Mouse (Mus musculus): Measurements from ENCODE around the gene Spint5. TPM values are rescaled to one million over a fixed set of nuclear protein-coding genes. Genes with fewer than 3 reads are reported as not detected.

The Spint5 gene
- polyA plus RNA-seq, 1 experiment from 2014 or later = not detected

DNA sequence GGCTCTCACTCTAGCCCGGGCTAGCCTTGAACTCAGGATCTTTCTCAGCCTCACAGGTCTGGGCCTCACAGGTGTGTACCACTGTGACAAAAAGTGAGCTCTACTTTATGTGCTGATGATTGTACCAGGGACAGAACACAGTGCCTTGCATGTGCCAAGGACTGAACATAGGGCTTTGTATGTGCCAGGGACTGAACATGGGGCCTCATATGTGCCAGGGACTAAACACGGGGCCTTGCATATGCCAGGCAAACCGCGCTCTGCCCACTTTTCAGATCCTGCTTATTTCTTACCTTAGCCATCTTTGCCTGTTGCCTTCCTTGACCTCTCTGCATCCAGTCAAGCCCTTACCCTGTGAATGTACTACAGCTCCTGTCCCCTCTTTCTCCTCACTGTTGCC, 46.9 kb downstream of the Spint5 start:
- no peak overlapping the region for H3K9ac ChIP-seq (replicated peaks)
- H3K36me3 ChIP-seq = peaks cover 89% of the 10 kb centered on the region
- no peaks in the 10 kb centered on the region for H3K9me3 ChIP-seq
- H3K27ac ChIP-seq (replicated peaks) = no peak overlapping the region
- H3K4me2 ChIP-seq (replicated peaks) = no peak overlapping the region
- no peaks in the 10 kb centered on the region for H3K4me1 ChIP-seq
- no peaks in the 10 kb centered on the region for H3K27me3 ChIP-seq
- no peak overlapping the region for H3K4me3 ChIP-seq
- WGBS = 95% methylated on average over 4 of the region's 4 CpGs
- ATAC-seq (replicated peaks) = no peak

DNA sequence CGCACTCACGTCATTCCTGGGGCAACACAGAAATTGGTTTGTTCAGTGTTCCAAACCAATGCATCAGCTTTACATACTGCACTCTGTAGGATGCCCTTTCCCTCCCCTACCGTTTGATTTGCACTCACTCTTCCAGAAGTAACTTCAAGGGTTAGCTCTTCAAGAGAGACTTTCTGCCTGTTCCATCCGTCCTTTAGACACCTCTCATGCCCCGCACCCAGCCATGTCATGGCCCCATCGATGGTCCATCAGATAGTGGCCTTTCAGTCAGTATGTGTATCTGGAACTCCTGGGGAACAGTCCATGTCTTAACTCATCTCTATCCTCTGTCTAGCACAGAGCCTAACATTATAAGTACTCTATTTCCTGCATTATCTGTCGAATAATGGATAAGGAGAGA, 47.5 kb downstream of the Spint5 start:
- 89% methylated on average over 7 of the region's 7 CpGs for WGBS
- Histone ChIP-seq H3K27ac (replicated peaks) (no peak overlapping the region), H3K4me3 (no peak overlapping the region), H3K4me2 (replicated peaks) (no peak overlapping the region), H3K27me3 (no peaks in the 10 kb centered on the region), H3K36me3 (peaks cover 89% of the 10 kb centered on the region), H3K9ac (replicated peaks) (no peak overlapping the region), H3K4me1 (no peaks in the 10 kb centered on the region), H3K9me3 (no peaks in the 10 kb centered on the region)
- ATAC-seq (replicated peaks) = no peak

DNA sequence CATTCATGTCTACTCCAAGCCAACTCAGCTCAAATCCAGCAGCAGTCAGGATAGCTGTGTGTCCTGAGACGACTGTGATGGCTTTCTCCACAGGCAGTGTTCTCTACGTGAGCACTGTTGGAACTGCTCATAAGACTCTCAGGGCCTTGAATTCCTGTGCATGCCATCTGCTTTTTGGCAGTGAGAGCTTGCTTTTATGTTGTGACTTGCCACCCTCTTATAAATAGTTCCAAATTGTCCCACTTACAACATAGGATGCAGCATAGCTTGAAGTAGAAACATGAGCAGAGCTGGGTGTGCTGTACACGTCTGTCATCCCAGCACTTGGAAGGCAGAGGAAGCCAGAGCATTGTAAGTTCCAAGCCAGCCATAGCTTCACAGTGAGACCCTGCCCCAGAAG, 50.7 kb downstream of the Spint5 start:
- Histone ChIP-seq H3K4me2 (replicated peaks) (no peak overlapping the region), H3K9me3 (no peaks in the 10 kb centered on the region), H3K4me3 (no peak overlapping the region), H3K36me3 (peaks cover 67% of the 10 kb centered on the region), H3K9ac (replicated peaks) (no peak overlapping the region), H3K4me1 (peaks cover 10% of the 10 kb centered on the region), H3K27me3 (no peaks in the 10 kb centered on the region), H3K27ac (replicated peaks) (no peak overlapping the region)
- ATAC-seq (replicated peaks) = no peak
- WGBS = 82% methylated on average over 3 of the region's 3 CpGs

Other genes with a start within 250 kb of the Spint5 start
- gene Trp53tg5, start 241.6 kb upstream of the Spint5 start, polyA plus RNA-seq (2015; fragmentation: Nextera tagmentation; extraction: Ambion mirVana) = not detected in 2 replicates
- 8.1 and 9.1 TPM in 2 replicates for gene Dbndd2, start 229.2 kb upstream of the Spint5 start, polyA plus RNA-seq (2015; fragmentation: Nextera tagmentation; extraction: Ambion mirVana)
- gene Pigt, start 217.8 kb upstream of the Spint5 start, polyA plus RNA-seq (2015; fragmentation: Nextera tagmentation; extraction: Ambion mirVana) = 55.5 and 60.0 TPM in 2 replicates
- 4.3 and 4.5 TPM in 2 replicates for gene Wfdc2, start 152.9 kb upstream of the Spint5 start, polyA plus RNA-seq (2015; fragmentation: Nextera tagmentation; extraction: Ambion mirVana)
- not detected in 2 replicates for gene Spint3, start 141.8 kb upstream of the Spint5 start, polyA plus RNA-seq (2015; fragmentation: Nextera tagmentation; extraction: Ambion mirVana)
- not detected in 2 replicates for gene Wfdc6a, start 129.9 kb upstream of the Spint5 start, polyA plus RNA-seq (2015; fragmentation: Nextera tagmentation; extraction: Ambion mirVana)
- gene Eppin, start 121.7 kb upstream of the Spint5 start, polyA plus RNA-seq (2015; fragmentation: Nextera tagmentation; extraction: Ambion mirVana) = not detected in 2 replicates
- gene Wfdc6b, start 101.8 kb upstream of the Spint5 start, polyA plus RNA-seq (2015; fragmentation: Nextera tagmentation; extraction: Ambion mirVana) = not detected in 2 replicates
- gene Wfdc8, start 101.7 kb upstream of the Spint5 start, polyA plus RNA-seq (2015; fragmentation: Nextera tagmentation; extraction: Ambion mirVana) = not detected in 2 replicates
- gene Wfdc16, start 76.5 kb upstream of the Spint5 start, polyA plus RNA-seq (2015; fragmentation: Nextera tagmentation; extraction: Ambion mirVana) = not detected in 2 replicates
- gene Wfdc10, start 59.3 kb upstream of the Spint5 start, polyA plus RNA-seq (2015; fragmentation: Nextera tagmentation; extraction: Ambion mirVana) = not detected in 2 replicates
- gene Wfdc9, start 58.7 kb upstream of the Spint5 start, polyA plus RNA-seq (2015; fragmentation: Nextera tagmentation; extraction: Ambion mirVana) = not detected in 2 replicates
- not detected in 2 replicates for gene Wfdc11, start 41.2 kb upstream of the Spint5 start, polyA plus RNA-seq (2015; fragmentation: Nextera tagmentation; extraction: Ambion mirVana)
- gene Wfdc13, start 30.2 kb upstream of the Spint5 start, polyA plus RNA-seq (2015; fragmentation: Nextera tagmentation; extraction: Ambion mirVana) = not detected in 2 replicates
- gene Spint4, start 16.8 kb upstream of the Spint5 start, polyA plus RNA-seq (2015; fragmentation: Nextera tagmentation; extraction: Ambion mirVana) = not detected in 2 replicates
- gene Wfdc3, start 30.6 kb downstream of the Spint5 start, polyA plus RNA-seq (2015; fragmentation: Nextera tagmentation; extraction: Ambion mirVana) = 1.1 and 1.7 TPM in 2 replicates
- 73.9 and 74.9 TPM in 2 replicates for gene Dnttip1, start 30.7 kb downstream of the Spint5 start, polyA plus RNA-seq (2015; fragmentation: Nextera tagmentation; extraction: Ambion mirVana)
- gene Ube2c, start 54.6 kb downstream of the Spint5 start, polyA plus RNA-seq (2015; fragmentation: Nextera tagmentation; extraction: Ambion mirVana) = 199 and 232 TPM in 2 replicates
- gene Tnnc2, start 64.7 kb downstream of the Spint5 start, polyA plus RNA-seq (2015; fragmentation: Nextera tagmentation; extraction: Ambion mirVana) = 0.45 and 0.60 TPM in 2 replicates
- gene Snx21, start 70.5 kb downstream of the Spint5 start, polyA plus RNA-seq (2015; fragmentation: Nextera tagmentation; extraction: Ambion mirVana) = 24.6 and 29.8 TPM in 2 replicates
- gene Acot8, start 89.6 kb downstream of the Spint5 start, polyA plus RNA-seq (2015; fragmentation: Nextera tagmentation; extraction: Ambion mirVana) = 17.1 and 17.2 TPM in 2 replicates
- gene Zswim3, start 89.8 kb downstream of the Spint5 start, polyA plus RNA-seq (2015; fragmentation: Nextera tagmentation; extraction: Ambion mirVana) = 13.9 and 14.5 TPM in 2 replicates
- gene Zswim1, start 107.4 kb downstream of the Spint5 start, polyA plus RNA-seq (2015; fragmentation: Nextera tagmentation; extraction: Ambion mirVana) = 22.8 TPM in 2 replicates
- gene Spata25, start 113.2 kb downstream of the Spint5 start, polyA plus RNA-seq (2015; fragmentation: Nextera tagmentation; extraction: Ambion mirVana) = not detected in 2 replicates
- 97.7 and 98.4 TPM in 2 replicates for gene Ctsa, start 117.6 kb downstream of the Spint5 start, polyA plus RNA-seq (2015; fragmentation: Nextera tagmentation; extraction: Ambion mirVana)
- 5.6 and 6.5 TPM in 2 replicates for gene Neurl2, start 118.2 kb downstream of the Spint5 start, polyA plus RNA-seq (2015; fragmentation: Nextera tagmentation; extraction: Ambion mirVana)
- 45.3 and 50.7 TPM in 2 replicates for gene Pltp, start 142.4 kb downstream of the Spint5 start, polyA plus RNA-seq (2015; fragmentation: Nextera tagmentation; extraction: Ambion mirVana)
- 94.8 and 101 TPM in 2 replicates for gene Pcif1, start 164.0 kb downstream of the Spint5 start, polyA plus RNA-seq (2015; fragmentation: Nextera tagmentation; extraction: Ambion mirVana)
- gene Zfp335, start 196.5 kb downstream of the Spint5 start, polyA plus RNA-seq (2015; fragmentation: Nextera tagmentation; extraction: Ambion mirVana) = 15.7 and 16.7 TPM in 2 replicates
- 17.9 and 19.5 TPM in 2 replicates for gene Mmp9, start 225.5 kb downstream of the Spint5 start, polyA plus RNA-seq (2015; fragmentation: Nextera tagmentation; extraction: Ambion mirVana)
- gene Slc12a5, start 245.5 kb downstream of the Spint5 start, polyA plus RNA-seq (2015; fragmentation: Nextera tagmentation; extraction: Ambion mirVana) = 16.2 and 17.2 TPM in 2 replicates

All from forebrain, embryonic 15.5 days (tissue).